Mouse (Mus musculus) urinary bladder, postnatal 4 days (tissue): ENCODE data around the gene Lgr4.

Experiments
- DNase-seq, 2 experiments: peaks; one replicate each; pipeline ENCODE4 v3.0.0; 2021 to 2022; ENCODE audit warnings: low spot score in 2 of 2

Lgr4 gene

GRCm38 (mm10) chr2:109921298-109922035 lies 4.0 kb downstream of the Lgr4 start:
- DNase-seq = no peak

GRCm38 (mm10) chr2:109922306-109922705 lies 4.9 kb downstream of the Lgr4 start:
- DNase-seq = no peak

GRCm38 (mm10) chr2:109923031-109923430 lies 5.6 kb downstream of the Lgr4 start:
- DNase-seq = no peak

- no peak for DNase-seq
Observed at GRCm38 (mm10) chr2:109923945-109924344, 6.5 kb downstream of the Lgr4 start.

GRCm38 (mm10) chr2:109926984-109927383 lies 9.5 kb downstream of the Lgr4 start:
- DNase-seq = no peak

GRCm38 (mm10) chr2:109927446-109927845 lies 10.0 kb downstream of the Lgr4 start:
- DNase-seq = no peak

GRCm38 (mm10) chr2:109927876-109928275 lies 10.4 kb downstream of the Lgr4 start:
- no peak for DNase-seq

- DNase-seq = no peak
Observed at GRCm38 (mm10) chr2:109928791-109929190, 11.3 kb downstream of the Lgr4 start.

GRCm38 (mm10) chr2:109929256-109929655 lies 11.8 kb downstream of the Lgr4 start:
- no peak for DNase-seq

- no peak for DNase-seq
Observed at GRCm38 (mm10) chr2:109930366-109930765, 12.9 kb downstream of the Lgr4 start.

GRCm38 (mm10) chr2:109930771-109931170 lies 13.3 kb downstream of the Lgr4 start:
- no peak for DNase-seq

- DNase-seq = no peak
Observed at GRCm38 (mm10) chr2:109931978-109932780, 14.7 kb downstream of the Lgr4 start.

GRCm38 (mm10) chr2:109933151-109933550 lies 15.7 kb downstream of the Lgr4 start:
- DNase-seq = no peak

- DNase-seq = no peak
Observed at GRCm38 (mm10) chr2:109934086-109934485, 16.6 kb downstream of the Lgr4 start.

- DNase-seq = no peak
Observed at GRCm38 (mm10) chr2:109935194-109935593, 17.7 kb downstream of the Lgr4 start.

GRCm38 (mm10) chr2:109935754-109936409 lies 18.4 kb downstream of the Lgr4 start:
- no peak for DNase-seq

- DNase-seq = no peak
Observed at GRCm38 (mm10) chr2:109936410-109936755, 18.9 kb downstream of the Lgr4 start.

- no peak for DNase-seq
Observed at GRCm38 (mm10) chr2:109941973-109942444, 24.6 kb downstream of the Lgr4 start.

GRCm38 (mm10) chr2:109942810-109943570 lies 25.5 kb downstream of the Lgr4 start:
- DNase-seq = no peak

- DNase-seq = no peak
Observed at GRCm38 (mm10) chr2:109944995-109945394, 27.5 kb downstream of the Lgr4 start.

- no peak for DNase-seq
Observed at GRCm38 (mm10) chr2:109945532-109945931, 28.1 kb downstream of the Lgr4 start.

GRCm38 (mm10) chr2:109946426-109946825 lies 29.0 kb downstream of the Lgr4 start:
- DNase-seq = no peak
